19 mouse cellular contexts compared by ENCODE assay signal in genomic region chr19:19122324-19122723, GRCm38 (mm10). TPM values are rescaled to one million over a fixed set of nuclear protein-coding genes. Genes with fewer than 3 reads are reported as not detected.
DNase-seq lines count a peak whose midpoint lies in the region; ATAC-seq and TF ChIP-seq lines count a peak whose summit lies in the region.
"Had no signal": no experiment of that assay in that cellular context is flagged by ENCODE, and none has a peak within 500 bp of the region (broad histone marks: within the 10 kb centered on the region; RNA-seq: fewer than 3 reads in every experiment).

No protein-coding gene starts in this region.

- dilution Hi-C loops in CH12.LX (cut with MboI; ENCODE audit: extremely low pct_ligation_motif_present, extremely low pct_unique_long_range_greater_than_20kb, low sequenced_read_pairs), result no loop called here

- no peak for ATAC-seq in cerebellum, adult (ENCODE audit: insufficient number of reproducible peaks, low FRiP score, low TSS enrichment)

- TF ChIP-seq CTCF in layer of hippocampus, adult 2 months (conservative IDR thresholded peaks at IDR 0.05), result peak; percentile 79
- TF ChIP-seq CTCF in CH12.LX (conservative IDR thresholded peaks at IDR 0.05 in 1 of 2, IDR thresholded peaks at IDR 0.05 in 1 of 2; ENCODE audit: low read depth in 2 of 2, low read length in 2 of 2), result peak; percentile 12 to 53; a peak in 2 of 4 replicates
- TF ChIP-seq CTCF in brain, embryonic 14.5 days (IDR thresholded peaks at IDR 0.05; ENCODE audit: borderline replicate concordance, extremely low read depth, insufficient read depth, insufficient read length), result peak; percentile 9; the same call in 1 of the 2 replicates

- no peaks in the 10 kb centered on the region for H3K9me3 ChIP-seq in CH12.LX (replicated peaks; ENCODE audit: low read length)
- H3K9me3 ChIP-seq: heart, embryonic 15.5 days; hindbrain, embryonic 13.5 days; limb, embryonic 12.5 days had no signal

- H3K79me2 ChIP-seq in CH12.LX (replicated peaks; ENCODE audit: control insufficient read depth, extremely low read depth, insufficient read depth, poor library complexity, severe bottlenecking), result no peaks in the 10 kb centered on the region

- in situ Hi-C loops in CH12.LX (cut with MboI; ENCODE audit: low pct_ligation_motif_present, low pct_unique_long_range_greater_than_20kb, low sequenced_read_pairs), result no loop called here

- H3K4me2 ChIP-seq in CH12.LX (ENCODE audit: insufficient read depth, low read depth, poor library complexity, severe bottlenecking), result no peak overlapping the region
- H3K4me2 ChIP-seq: heart, embryonic 15.5 days; hindbrain, embryonic 13.5 days; limb, embryonic 12.5 days had no signal

- H3K27ac ChIP-seq in layer of hippocampus, adult 2 months, result no peak overlapping the region
- no peak overlapping the region for H3K27ac ChIP-seq in CH12.LX (ENCODE audit: insufficient read depth, low read depth)
- H3K27ac ChIP-seq: heart, embryonic 15.5 days; hindbrain, embryonic 13.5 days; limb, embryonic 12.5 days; macrophage had no signal

- H3K4me1 ChIP-seq in CH12.LX (ENCODE audit: control insufficient read depth in 1 of 2, insufficient read depth in 2 of 2), result no peaks in the 10 kb centered on the region
- H3K4me1 ChIP-seq: heart, embryonic 15.5 days; hindbrain, embryonic 13.5 days; limb, embryonic 12.5 days had no signal

- no peak for TF ChIP-seq EP300 in CH12.LX (IDR thresholded peaks at IDR 0.05; ENCODE audit: low read length)

- TF ChIP-seq RAD21 in CH12.LX (IDR thresholded peaks at IDR 0.05; ENCODE audit: low read depth, low read length), result no peak; the same call in 1 of the 2 replicates

- no peak overlapping the region for H3K9ac ChIP-seq in CH12.LX (ENCODE audit: insufficient read depth, low read depth)
- H3K9ac ChIP-seq: heart, embryonic 15.5 days; hindbrain, embryonic 13.5 days; limb, embryonic 12.5 days had no signal

- no peaks in the 10 kb centered on the region for H3K36me3 ChIP-seq in CH12.LX (replicated peaks in 1 of 2; ENCODE audit: control insufficient read depth in 1 of 2, insufficient read depth in 1 of 2, low read length in 1 of 2)
- H3K36me3 ChIP-seq: heart, embryonic 15.5 days; hindbrain, embryonic 13.5 days; limb, embryonic 12.5 days had no signal

- peak; percentile 3 to 6 for DNase-seq in cerebellum, postnatal 14 days
- peak in 1 of 2 experiments; percentile 20 for DNase-seq in layer of hippocampus, adult 2 months (ENCODE audit: low spot score in 2 of 2)
- DNase-seq in layer of hippocampus, postnatal 25 days (ENCODE audit: extremely low spot score in 1 of 2, low spot score in 1 of 2), result no peak
- DNase-seq in CH12.LX (ENCODE audit: extremely low read depth) (peak; percentile 34), MN1 (ENCODE audit: low spot score) (no peak)
- DNase-seq in brain, embryonic 14.5 days (ENCODE audit: low read depth), result no peak
- no peak for DNase-seq in heart, adult 18-20 months
- DNase-seq: adrenal gland, postnatal 25 days; cerebellum, adult 9-11 months; gastrocnemius, postnatal 14 days; kidney, adult 11 months; midbrain, embryonic 14.5 days; right cerebral cortex, adult 18-20 months; thymus, postnatal 36 days had no signal

- H3K27me3 ChIP-seq in CH12.LX (replicated peaks), result no peaks in the 10 kb centered on the region
- H3K27me3 ChIP-seq: heart, embryonic 15.5 days; hindbrain, embryonic 13.5 days; limb, embryonic 12.5 days had no signal

- H3K4me3 ChIP-seq in layer of hippocampus, adult 2 months, result no peak overlapping the region
- no peak overlapping the region for H3K4me3 ChIP-seq in CH12.LX (replicated peaks in 1 of 3; ENCODE audit: low read depth in 2 of 3, low read length in 2 of 3, poor library complexity in 1 of 3)
- H3K4me3 ChIP-seq: heart, embryonic 15.5 days; hindbrain, embryonic 13.5 days; limb, embryonic 12.5 days had no signal

- TF ChIP-seq POLR2A in CH12.LX (IDR thresholded peaks at IDR 0.05; ENCODE audit: low read depth, low read length), result no peak
- TF ChIP-seq POLR2A in brain, embryonic 14.5 days (IDR thresholded peaks at IDR 0.05; ENCODE audit: borderline replicate concordance, extremely low read depth, insufficient read depth, insufficient read length, poor library complexity, severe bottlenecking), result no peak

TF ChIP-seq in CH12.LX, 34 proteins besides CTCF, POLR2A, EP300 and RAD21:
- TF ChIP-seq UBTF (IDR thresholded peaks at IDR 0.05; ENCODE audit: low read depth, low read length) (no peak), KAT2A (IDR thresholded peaks at IDR 0.05; ENCODE audit: insufficient replicate concordance, low read length) (no peak), MYC (IDR thresholded peaks at IDR 0.05; ENCODE audit: low read depth, low read length) (no peak), BHLHE40 (IDR thresholded peaks at IDR 0.05; ENCODE audit: low read depth, low read length) (no peak), TCF12 (IDR thresholded peaks at IDR 0.05; ENCODE audit: low read depth, low read length) (no peak), MEF2A (IDR thresholded peaks at IDR 0.05; ENCODE audit: borderline replicate concordance, low read depth, low read length) (no peak), ZKSCAN1 (IDR thresholded peaks at IDR 0.05; ENCODE audit: borderline replicate concordance, low read depth, low read length) (no peak), SMC3 (IDR thresholded peaks at IDR 0.05; ENCODE audit: low read depth, low read length) (peak; percentile 35; the same call in 1 of the 2 replicates)

RNA-seq across cellular contexts. Expression of gene Rorb, which starts 11.3 kb away (rescaled TPM):
- total RNA-seq in layer of hippocampus, adult 2 months (2021), result 10 to 100 TPM; 18.2 to 21.6 TPM
- total RNA-seq in layer of hippocampus, postnatal 25 days (2021), result 10 to 100 TPM; 16.7 to 20.8 TPM
- total RNA-seq in CH12.LX (2012; rRNA removed) (not detected in 2 replicates), CH12.LX (2014; rRNA removed) (not detected in 2 replicates)
- polyA plus RNA-seq in CH12.LX (2012; ENCODE audit: insufficient read length, low read depth), result not detected in 2 replicates
- polyA plus RNA-seq in brain, embryonic 14.5 days (2012; rRNA removed), result 2.2 and 4.5 TPM in 2 replicates
- total RNA-seq in heart, adult 18-20 months (2021), result under 1 TPM; 0.42 to 0.51 TPM
- polyA plus RNA-seq: macrophage had no signal

Comparison
In these comparisons a context has a peak if more than half of its experiments do, and no peak if none do; other contexts are left out.
1. DNase-seq: peak in cerebellum, postnatal 14 days (2 of 2) and CH12.LX (single experiment); none in layer of hippocampus, postnatal 25 days (0 of 2), brain, embryonic 14.5 days (single experiment), MN1 (single experiment) and heart, adult 18-20 months (0 of 2).
2. CTCF ChIP-seq: peak in every context shown above with its lines; median percentile 79 in layer of hippocampus, adult 2 months; 32 in CH12.LX; 9 in brain, embryonic 14.5 days.
3. RNA of gene Rorb, which starts 11.3 kb away (total RNA-seq): 18.2 to 21.6 TPM in layer of hippocampus, adult 2 months and 16.7 to 20.8 TPM in layer of hippocampus, postnatal 25 days; 0.42 to 0.51 TPM in heart, adult 18-20 months and not detected in CH12.LX; every median in the first group is over 10 times any median in the second.